Mouse (Mus musculus): ENCODE measurements around the gene Tsga10.

The Tsga10 gene

DNA sequence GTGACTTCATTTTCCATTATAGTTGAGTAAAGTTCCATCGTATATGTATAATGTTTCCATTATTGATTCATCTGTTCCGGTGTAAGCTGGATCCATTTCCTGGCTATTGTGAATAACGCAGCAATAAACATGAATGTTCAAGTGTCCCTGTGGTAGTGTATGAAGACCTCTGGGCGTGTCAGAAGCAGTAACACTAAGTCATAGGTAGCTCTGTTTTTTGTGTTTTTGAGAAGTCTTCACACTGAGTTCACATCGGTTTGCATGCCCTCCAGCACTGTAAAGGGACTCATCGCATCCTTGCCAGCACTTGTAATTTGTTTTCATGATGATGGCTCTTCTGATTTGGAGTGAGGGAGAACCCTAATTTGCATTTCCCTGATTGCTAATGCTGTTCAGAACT is at the start of gene Tsga10:
TSS of gene Tsga10 (minus strand) at position 144 of the 400 bp plus-strand sequence.
- no peak for DNase-seq (ENCODE audit: low read depth, low spot score)

GRCm38 (mm10) chr1:37912751-37913150 is 46.5 kb upstream of the Tsga10 start:
- peak; percentile 60 for DNase-seq (ENCODE audit: low read depth, low spot score)

- DNase-seq (ENCODE audit: low read depth, low spot score): peak; percentile 81
Observed at GRCm38 (mm10) chr1:37903178-37903577, 36.9 kb upstream of the Tsga10 start.

DNA sequence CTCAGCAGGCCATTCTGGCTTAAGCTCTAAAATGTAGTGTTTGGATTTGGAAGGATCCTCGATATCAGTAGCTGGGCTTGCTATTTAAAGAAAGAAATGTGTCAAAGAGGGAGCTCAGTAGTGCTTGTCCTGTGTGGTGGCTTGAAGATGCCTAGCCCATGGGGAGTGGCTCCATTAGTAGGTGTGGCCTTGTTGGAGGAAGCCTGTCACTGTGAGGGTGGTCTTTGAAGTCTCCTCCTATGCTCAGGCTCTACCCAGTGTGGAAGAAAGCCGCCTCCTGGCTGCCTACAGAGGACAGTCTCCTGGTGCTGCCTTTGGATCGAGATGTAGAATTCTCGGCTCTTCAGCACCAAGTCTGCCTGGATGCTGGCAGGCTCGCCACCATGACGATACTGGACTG is 34.1 kb upstream of the Tsga10 start:
- peak; percentile 72 for DNase-seq (ENCODE audit: low read depth, low spot score)

DNA sequence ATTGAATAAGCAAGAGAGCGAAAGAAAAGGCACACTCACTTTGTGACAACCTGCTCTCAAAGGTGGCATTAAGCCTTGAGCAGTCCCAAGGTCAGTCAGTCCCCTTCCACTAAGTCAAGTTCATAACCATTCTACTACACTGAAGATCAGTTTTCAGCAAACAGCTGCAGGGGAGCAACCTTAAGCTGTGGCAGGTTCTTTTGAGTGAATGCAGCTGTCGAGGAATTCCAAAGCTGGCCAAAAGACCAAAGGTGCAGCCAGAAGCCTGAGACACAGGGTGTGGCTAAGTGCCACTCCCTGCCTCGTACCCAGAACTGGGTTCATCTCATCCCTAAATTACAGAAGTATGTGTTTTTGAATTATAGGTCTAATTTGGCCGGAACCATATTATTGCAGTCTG is 33.6 kb upstream of the Tsga10 start:
- DNase-seq (ENCODE audit: low read depth, low spot score): no peak

GRCm38 (mm10) chr1:37894606-37895005 is 28.4 kb upstream of the Tsga10 start:
- no peak for DNase-seq (ENCODE audit: low read depth, low spot score)

DNA sequence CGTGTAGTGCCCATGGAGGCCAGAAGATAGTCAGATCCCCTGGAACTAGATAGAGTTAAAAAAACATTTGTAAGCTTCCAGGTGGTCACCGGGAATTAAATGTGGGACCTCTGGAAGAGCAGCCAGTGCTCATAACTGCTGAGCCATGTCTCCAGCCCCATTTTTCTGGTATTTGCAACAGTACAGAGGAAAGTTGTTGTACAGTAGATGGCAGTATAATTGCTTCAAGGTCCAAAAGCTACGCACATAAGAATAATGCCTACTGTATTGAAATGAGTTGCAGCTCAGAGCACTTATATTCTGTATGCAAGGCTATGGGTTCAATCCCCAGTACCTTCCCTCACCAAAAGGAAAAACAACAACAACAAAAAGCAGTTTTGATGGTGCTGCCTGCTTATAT is 25.2 kb upstream of the Tsga10 start:
- no peak for DNase-seq (ENCODE audit: low read depth, low spot score)

GRCm38 (mm10) chr1:37890025-37890652 is 23.9 kb upstream of the Tsga10 start, which contains the start of the genes Mitd1 and Mrpl30:
TSS of gene Mitd1 (minus strand) at chr1:37890411.
TSS of gene Mrpl30 (plus strand) at chr1:37890477.
- DNase-seq (ENCODE audit: low read depth, low spot score): peak; percentile 96

DNA sequence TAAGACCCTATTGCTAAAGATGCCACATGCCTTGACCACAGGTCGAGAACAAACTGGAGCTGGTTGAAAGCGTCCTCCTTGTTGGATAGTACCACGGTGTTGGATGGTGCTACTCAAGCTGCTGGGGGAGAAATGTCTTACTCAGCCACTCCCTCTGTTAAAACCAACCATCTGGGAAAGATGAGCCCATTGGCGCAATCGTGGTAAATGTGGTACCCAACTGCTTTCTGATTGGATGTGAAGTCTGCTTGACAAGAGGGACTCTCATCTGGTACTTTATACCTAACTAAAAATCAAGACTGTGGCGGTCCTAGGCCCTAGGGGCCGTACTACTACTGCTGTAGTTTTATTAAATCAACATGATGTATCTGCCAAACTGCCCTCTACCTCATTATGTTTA is 23.0 kb upstream of the Tsga10 start:
- DNase-seq (ENCODE audit: low read depth, low spot score): no peak

- peak; percentile 90 for DNase-seq (ENCODE audit: low read depth, low spot score)
Observed at GRCm38 (mm10) chr1:37884451-37884850, 18.2 kb upstream of the Tsga10 start.

DNA sequence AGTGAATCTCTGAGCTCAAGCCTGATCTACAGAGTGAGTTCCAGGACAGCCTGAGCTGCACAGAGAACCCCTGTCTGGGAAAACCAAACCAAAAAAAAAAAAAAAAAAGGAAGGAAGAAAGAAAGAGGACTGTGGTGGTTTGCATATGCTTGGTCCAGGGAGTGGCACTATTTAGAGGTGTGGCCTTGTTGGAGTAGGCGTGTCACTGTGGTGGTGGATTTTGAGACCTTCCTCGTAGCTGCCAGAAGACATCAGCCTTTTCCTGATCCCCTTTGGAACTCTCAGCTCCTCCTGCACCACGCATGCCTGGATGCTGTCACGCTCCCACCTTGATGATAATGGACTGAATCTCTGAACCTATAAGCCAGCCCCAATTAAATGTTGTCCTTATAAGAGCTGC is 17.2 kb upstream of the Tsga10 start:
- DNase-seq (ENCODE audit: low read depth, low spot score): peak; percentile 53

GRCm38 (mm10) chr1:37877736-37878460 is 11.7 kb upstream of the Tsga10 start:
- DNase-seq (ENCODE audit: low read depth, low spot score): no peak

DNA sequence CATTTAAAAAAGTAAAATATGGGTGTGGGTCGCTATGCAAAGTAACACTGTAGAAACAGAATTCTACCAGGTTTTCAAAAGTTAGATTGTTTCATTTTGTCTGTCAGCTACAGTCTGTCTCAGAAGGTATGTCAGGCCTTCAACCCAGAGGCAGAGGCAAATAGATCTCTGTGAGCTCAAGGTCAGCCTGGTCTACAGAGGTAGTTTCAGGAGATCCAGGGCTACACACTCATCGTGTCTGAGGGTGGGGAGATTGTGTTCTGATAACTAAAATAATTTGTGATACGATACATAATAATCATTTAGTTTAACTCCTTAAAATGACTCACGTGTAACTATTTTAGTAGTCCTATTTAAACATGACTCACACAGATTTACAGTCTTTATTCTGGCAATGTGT is 6.9 kb upstream of the Tsga10 start:
- no peak for DNase-seq (ENCODE audit: low read depth, low spot score)

GRCm38 (mm10) chr1:37872131-37873067 is 6.2 kb upstream of the Tsga10 start:
- peak; percentile 92 for DNase-seq (ENCODE audit: low read depth, low spot score)

GRCm38 (mm10) chr1:37871704-37872103 is 5.5 kb upstream of the Tsga10 start, which contains the start of gene Lipt1:
TSS of gene Lipt1 (plus strand) at chr1:37871738.
- DNase-seq (ENCODE audit: low read depth, low spot score): no peak

DNA sequence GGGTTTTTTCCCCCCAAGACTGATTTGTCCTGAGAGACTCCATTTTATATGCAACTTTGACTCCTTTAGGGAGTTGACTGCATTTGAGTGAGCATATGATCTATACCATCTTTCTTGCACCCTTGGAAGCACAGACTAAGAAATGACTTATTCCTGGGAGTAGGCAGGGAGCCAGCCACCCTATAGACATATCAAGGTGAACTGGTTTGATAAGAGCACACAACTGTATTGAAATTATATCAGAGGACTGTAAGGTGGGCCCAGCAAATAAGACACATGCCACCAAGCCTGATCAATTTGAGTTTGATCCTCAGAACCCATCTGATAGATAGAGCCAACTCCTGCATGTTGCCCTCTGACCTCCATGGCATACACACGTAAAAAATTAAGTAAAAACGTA is 3.1 kb upstream of the Tsga10 start:
- DNase-seq (ENCODE audit: low read depth, low spot score): no peak

DNA sequence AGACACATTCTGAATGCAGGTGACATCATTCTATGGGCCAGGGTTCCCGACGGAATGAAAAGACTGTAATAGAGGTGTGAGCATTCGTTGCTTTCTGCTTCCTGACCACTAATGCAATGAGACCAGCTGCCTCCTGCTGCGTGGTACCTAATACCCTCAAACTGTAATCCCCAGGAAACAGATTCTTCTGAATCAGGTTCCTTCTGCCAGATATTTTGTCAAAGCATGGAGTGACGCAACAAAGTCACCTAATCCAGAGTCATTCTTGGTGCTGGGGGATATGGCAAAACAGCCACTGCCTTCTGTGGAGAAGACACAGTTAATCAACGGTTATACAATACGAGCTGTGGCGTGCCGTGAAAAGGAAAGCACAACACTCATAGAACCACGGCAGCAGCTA is 2.4 kb upstream of the Tsga10 start:
- no peak for DNase-seq (ENCODE audit: low read depth, low spot score)

DNA sequence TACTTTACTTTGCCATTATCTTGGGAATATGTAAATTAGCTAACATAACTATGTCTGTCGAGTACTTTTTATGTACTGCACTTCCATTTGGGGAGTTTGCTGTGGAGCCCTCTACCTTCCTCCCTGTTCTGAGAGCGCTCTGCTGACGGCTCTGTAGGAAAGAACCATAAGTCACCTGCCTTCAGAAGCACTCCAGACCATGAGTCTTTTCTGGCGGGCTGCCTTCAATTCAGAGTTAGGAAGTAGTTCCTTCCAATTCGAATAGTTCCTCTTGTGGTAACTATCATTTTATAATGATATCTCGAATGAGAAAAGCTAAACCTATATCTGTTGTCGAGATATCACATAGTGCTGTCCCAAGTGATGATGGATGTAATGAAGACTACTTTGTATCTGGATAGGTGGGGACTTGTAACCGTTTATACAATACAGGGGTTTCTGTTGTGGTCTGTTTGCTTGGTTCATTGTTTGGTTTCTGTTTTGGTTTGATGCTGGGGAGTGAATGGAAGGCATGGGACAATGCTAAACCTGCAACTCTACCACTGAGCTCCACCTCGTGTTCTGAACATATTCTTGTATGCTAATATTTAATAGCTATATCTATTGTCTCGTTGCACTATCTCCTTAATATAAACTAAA is 1.6 kb upstream of the Tsga10 start:
- no peak for DNase-seq (ENCODE audit: low read depth, low spot score)

DNA sequence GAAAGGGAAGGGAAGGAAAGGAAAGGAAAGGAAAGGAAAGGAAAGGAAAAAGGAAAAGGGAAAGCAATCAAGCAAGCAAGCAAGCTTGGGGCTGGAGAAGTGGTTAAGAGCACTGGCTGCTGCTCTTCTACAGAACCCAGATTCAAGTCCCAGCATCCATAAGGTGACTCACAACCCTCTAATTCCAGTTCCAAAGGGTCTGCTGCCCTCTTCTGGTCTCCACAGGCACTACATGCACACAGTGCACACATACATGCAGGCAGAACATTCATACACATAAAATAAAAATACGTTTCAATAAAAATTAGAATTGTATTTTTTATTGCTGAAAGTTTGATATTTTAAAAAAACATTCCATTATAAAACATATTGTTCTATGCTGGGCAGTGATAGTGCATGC is 827 bp upstream of the Tsga10 start:
- DNase-seq (ENCODE audit: low read depth, low spot score): peak; percentile 82

GRCm38 (mm10) chr1:37865401-37866215 is 621 bp downstream of the Tsga10 start:
- DNase-seq (ENCODE audit: low read depth, low spot score): no peak

All from ZHBTc4 (cell line).